Mouse (Mus musculus): ENCODE data around the gene Gm45015. TPM values are rescaled to one million over a fixed set of nuclear protein-coding genes. Genes with fewer than 3 reads are reported as not detected.

The Gm45015 gene
- polyA plus RNA-seq (2017; shearing (Covaris generic)) = not detected

GRCm38 (mm10) chrX:73336740-73337139 lies at the start of gene Gm45015:
TSS of gene Gm45015 (minus strand) at chrX:73336840.

GRCm38 (mm10) chrX:73342483-73342895 lies 5.8 kb upstream of the Gm45015 start, which contains the start of gene Zfp275:
TSS of gene Zfp275 (plus strand) at chrX:73342621.

GRCm38 (mm10) chrX:73292876-73293275 lies 43.8 kb downstream of the Gm45015 start, which contains the start of the genes Xlr5a and Xlr5c:
TSS of gene Xlr5a (minus strand) at chrX:73292976.
TSS of gene Xlr5c (minus strand) at chrX:73292976.

Other genes with a start within 250 kb of the Gm45015 start
- 3.0 TPM for gene Xlr3a, start 239.7 kb downstream of the Gm45015 start, polyA plus RNA-seq (2017; shearing (Covaris generic))
- 0.39 TPM for gene Gm14685, start 219.8 kb downstream of the Gm45015 start, polyA plus RNA-seq (2017; shearing (Covaris generic))
- not detected for gene Xlr5b, start 188.0 kb downstream of the Gm45015 start, polyA plus RNA-seq (2017; shearing (Covaris generic))
- not detected for gene DXBay18, start 187.4 kb downstream of the Gm45015 start, polyA plus RNA-seq (2017; shearing (Covaris generic))
- not detected for gene Spin2d, start 159.9 kb downstream of the Gm45015 start, polyA plus RNA-seq (2017; shearing (Covaris generic))
- gene Xlr3b, start 144.6 kb downstream of the Gm45015 start, polyA plus RNA-seq (2017; shearing (Covaris generic)) = 33.5 TPM
- gene Xlr4b, start 122.5 kb downstream of the Gm45015 start, polyA plus RNA-seq (2017; shearing (Covaris generic)) = 155 TPM
- gene F8a, start 108.5 kb downstream of the Gm45015 start, polyA plus RNA-seq (2017; shearing (Covaris generic)) = 15.8 TPM
- 66.2 TPM for gene Xlr4c, start 93.7 kb downstream of the Gm45015 start, polyA plus RNA-seq (2017; shearing (Covaris generic))
- not detected for gene Xlr3c, start 71.5 kb downstream of the Gm45015 start, polyA plus RNA-seq (2017; shearing (Covaris generic))
- not detected for gene Xlr5a, start 43.9 kb downstream of the Gm45015 start, polyA plus RNA-seq (2017; shearing (Covaris generic))
- gene Xlr5c, start 43.9 kb downstream of the Gm45015 start, polyA plus RNA-seq (2017; shearing (Covaris generic)) = not detected
- gene Zfp275, start 5.8 kb upstream of the Gm45015 start, polyA plus RNA-seq (2017; shearing (Covaris generic)) = 12.1 TPM
- not detected for gene Gm18336, start 61.9 kb upstream of the Gm45015 start, polyA plus RNA-seq (2017; shearing (Covaris generic))
- not detected for gene Zfp92, start 74.3 kb upstream of the Gm45015 start, polyA plus RNA-seq (2017; shearing (Covaris generic))
- gene Trex2, start 98.5 kb upstream of the Gm45015 start, polyA plus RNA-seq (2017; shearing (Covaris generic)) = not detected
- gene Haus7, start 122.2 kb upstream of the Gm45015 start, polyA plus RNA-seq (2017; shearing (Covaris generic)) = 23.8 TPM
- not detected for gene Bgn, start 146.8 kb upstream of the Gm45015 start, polyA plus RNA-seq (2017; shearing (Covaris generic))
- not detected for gene Atp2b3, start 166.2 kb upstream of the Gm45015 start, polyA plus RNA-seq (2017; shearing (Covaris generic))

Measured in effector memory CD4-positive, alpha-beta T cell, adult 5 months (primary cell).